Mouse (Mus musculus): Measurements from ENCODE around the gene Gramd1a.
A peak's percentile ranks its signal among the peaks of the same experiment; 100 is the strongest.

The Gramd1a gene

GRCm38 (mm10) chr7:31155296-31156033 is at the start of gene Gramd1a:
Gramd1a (minus strand) TSS chr7:31155896.
- peak; percentile 17 for DNase-seq (ENCODE audit: low read depth, low spot score)

GRCm38 (mm10) chr7:31195591-31196307 is 40.1 kb upstream of the Gramd1a start:
- no peak for DNase-seq (ENCODE audit: low read depth, low spot score)

DNA sequence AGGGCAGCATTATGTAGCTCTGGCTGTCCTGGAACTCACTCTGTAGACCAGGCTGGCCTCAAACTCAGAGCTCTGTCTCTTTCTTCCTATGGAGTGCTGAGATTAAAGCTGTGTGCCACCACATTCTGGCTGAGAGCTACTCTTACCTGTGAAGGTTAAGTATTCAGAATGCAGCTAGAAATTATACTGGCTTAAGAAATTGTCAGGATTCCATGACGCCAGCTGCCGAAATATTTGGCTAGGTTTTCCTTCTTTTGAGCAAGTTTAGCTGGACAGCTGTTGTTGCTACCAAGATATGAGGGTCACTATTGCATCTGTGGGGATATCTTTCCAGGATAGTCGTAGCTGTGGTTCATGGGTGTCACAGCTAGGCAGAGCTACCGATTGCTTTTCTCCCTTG is 29.0 kb upstream of the Gramd1a start:
- no peak for DNase-seq (ENCODE audit: low read depth, low spot score)

DNA sequence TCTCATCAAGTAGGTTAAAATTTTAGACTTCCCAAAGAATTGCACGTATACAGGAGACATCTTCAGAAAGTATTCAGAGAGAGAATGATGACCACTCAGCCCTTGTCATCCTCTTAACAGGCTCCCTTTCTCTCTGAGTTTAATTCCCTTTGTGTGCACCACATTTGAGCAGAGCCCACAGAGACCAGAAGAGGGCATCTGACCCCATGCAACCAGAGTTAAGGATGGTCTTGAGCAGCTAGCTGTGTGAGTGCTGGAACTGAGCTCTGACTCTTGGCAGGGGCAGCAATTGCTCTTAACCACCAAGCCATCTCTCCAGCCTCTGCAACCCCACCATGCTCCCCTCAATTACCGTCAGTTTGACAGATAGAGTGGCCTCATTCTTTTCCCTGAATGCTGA is 27.2 kb upstream of the Gramd1a start:
- peak; percentile 13 for DNase-seq (ENCODE audit: low read depth, low spot score)

- peak; percentile 72 for DNase-seq (ENCODE audit: low read depth, low spot score)
Measured at GRCm38 (mm10) chr7:31176886-31177763, 21.4 kb upstream of the Gramd1a start.

DNA sequence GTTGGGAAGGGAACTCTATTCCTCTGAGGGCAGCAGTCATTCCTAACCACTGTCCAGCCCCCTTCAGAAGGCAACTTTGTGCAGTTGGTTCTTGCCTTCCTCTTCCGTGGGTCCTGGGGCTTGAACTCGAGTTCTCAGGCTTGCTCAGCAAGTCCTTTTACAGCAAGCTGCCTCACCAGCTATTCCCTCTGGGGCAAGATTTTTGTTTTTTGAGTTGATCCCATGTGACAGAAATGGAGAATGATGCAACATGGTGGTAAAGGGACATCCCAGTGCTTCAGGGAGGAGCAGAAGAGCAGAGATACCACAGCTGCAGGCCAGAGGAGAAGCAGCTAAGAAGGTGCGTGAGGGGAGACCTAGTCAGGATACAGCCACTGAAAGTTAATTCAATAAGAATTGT is 19.4 kb upstream of the Gramd1a start:
- peak; percentile 15 for DNase-seq (ENCODE audit: low read depth, low spot score)

- DNase-seq (ENCODE audit: low read depth, low spot score) = no peak
Measured at GRCm38 (mm10) chr7:31174466-31174865, 18.8 kb upstream of the Gramd1a start.

- peak; percentile 63 for DNase-seq (ENCODE audit: low read depth, low spot score)
Measured at GRCm38 (mm10) chr7:31172238-31172637, 16.5 kb upstream of the Gramd1a start.

DNA sequence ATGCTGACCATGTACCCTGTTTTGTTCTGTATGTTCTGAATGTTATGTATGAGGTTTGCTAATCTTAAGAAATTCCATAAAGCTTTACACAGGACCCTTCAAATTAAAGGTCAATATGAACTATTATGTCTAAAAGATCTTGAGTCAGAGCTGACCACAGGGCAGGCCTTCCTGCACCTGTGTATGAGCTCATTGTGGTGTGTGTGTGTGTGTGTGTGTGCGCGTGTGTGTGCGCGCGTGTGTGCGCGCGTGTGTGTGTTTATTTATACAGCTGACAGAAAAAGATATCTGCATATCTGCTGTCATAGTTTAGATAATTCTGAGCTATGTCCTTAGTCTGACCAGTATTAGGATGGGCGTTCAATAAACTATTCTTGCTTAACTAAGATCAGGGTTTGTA is 14.8 kb upstream of the Gramd1a start:
- no peak for DNase-seq (ENCODE audit: low read depth, low spot score)

- no peak for DNase-seq (ENCODE audit: low read depth, low spot score)
Measured at GRCm38 (mm10) chr7:31168412-31168811, 12.7 kb upstream of the Gramd1a start.

GRCm38 (mm10) chr7:31164748-31165147 is 9.1 kb upstream of the Gramd1a start:
- no peak for DNase-seq (ENCODE audit: low read depth, low spot score)

GRCm38 (mm10) chr7:31163666-31164577 is 8.2 kb upstream of the Gramd1a start:
- DNase-seq (ENCODE audit: low read depth, low spot score) = no peak

GRCm38 (mm10) chr7:31162324-31162723 is 6.6 kb upstream of the Gramd1a start:
- no peak for DNase-seq (ENCODE audit: low read depth, low spot score)

DNA sequence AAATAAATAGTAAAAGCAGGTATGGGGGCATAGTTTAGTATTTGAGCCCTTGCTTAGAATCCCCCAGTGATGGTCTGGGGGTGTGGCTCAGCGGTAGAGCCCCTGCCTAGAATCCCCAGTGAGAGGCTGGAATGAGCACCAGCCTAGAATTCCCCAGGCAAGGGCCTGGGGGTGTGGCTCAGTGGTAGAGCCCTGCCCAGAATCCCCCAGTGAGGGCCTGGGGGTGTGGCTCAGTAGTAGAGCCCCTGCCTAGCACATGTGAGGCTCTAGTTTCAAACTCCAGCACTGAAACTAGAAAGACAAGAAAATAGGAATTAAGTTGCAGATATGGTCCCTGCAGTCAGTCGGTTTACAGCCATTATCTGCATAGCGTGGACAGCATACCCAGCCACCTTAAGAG is 6.1 kb upstream of the Gramd1a start:
- no peak for DNase-seq (ENCODE audit: low read depth, low spot score)

DNA sequence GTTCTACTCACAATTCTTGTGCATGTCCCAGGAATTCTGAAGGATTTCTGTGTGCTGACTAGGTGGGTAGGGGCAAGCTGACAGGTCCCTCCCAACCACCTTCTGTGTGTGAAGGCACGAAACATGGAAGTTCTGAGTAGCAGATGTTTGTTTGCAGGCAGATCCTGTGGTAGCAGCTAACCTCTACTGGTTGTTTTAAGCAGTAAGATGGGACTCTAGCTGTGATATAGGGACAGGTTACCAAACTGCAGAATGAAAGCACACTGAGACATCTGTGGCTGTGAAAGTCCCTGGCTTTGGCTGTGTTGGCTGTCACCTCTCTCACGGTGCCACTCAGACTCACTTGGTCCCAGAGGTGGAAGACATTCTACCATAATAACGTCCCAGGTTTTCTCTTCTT is 5.5 kb upstream of the Gramd1a start:
- DNase-seq (ENCODE audit: low read depth, low spot score) = no peak

DNA sequence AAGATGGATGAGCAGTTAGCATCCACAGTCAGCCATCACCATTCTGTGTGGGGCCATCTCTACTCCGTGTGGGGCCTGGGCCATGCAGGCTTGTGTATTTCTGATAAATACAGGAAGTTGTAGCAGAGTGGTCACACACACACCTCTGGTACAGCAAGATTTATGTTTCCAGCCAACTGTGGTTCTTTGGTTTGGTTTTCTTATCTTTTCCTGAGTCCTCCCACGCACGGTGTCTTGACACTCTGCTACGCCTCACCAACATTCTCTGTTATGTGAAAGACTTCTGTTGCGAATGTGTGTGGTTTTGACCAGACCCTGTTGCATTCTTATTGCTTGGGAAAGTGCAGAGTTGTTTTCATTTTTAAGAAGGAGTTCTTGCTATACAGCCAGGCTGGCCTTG is 5.1 kb upstream of the Gramd1a start:
- peak; percentile 7 for DNase-seq (ENCODE audit: low read depth, low spot score)

DNA sequence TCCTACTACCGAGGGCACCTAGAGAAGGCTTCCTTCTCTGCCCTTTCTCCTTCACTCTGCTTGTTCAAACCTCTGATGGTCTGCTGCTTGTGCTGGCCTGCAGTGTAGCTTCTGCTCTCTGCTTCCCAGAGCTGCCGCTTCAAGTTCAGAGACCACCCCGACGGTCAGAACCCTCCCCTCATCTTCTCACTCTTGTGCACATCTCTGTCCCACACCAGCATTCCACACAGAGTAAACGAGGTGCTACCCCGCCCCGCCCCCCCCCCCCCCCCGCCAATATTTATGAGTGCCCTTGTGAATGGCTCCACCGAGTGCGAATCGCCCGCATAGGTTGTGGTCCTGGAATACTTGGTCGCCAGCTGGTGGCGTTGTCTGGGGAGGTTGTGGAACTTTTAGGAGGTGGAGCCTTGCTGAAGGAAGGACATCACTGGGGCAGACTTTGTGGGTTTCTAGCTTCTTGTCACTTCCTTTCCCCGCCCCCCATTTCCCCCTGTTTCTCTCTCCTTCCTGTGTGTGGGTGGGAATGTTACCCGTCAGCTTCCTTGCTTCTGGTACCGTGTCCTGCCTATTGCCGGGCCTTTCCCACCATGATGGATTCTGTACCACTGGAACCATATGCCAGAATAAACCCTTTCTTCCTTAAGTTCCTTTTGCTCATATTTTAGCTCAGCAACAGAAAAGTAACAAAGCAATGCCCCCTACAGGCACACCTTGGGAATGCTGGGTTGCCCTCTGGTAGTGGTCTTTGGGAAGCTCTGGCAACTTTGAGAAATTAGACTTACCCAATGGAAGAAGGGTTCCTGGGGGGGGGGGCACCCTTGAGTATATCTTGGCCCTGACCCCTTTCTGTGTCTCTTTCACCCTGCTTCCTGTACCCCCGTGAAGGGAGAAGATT is 585 bp upstream of the Gramd1a start:
- DNase-seq (ENCODE audit: low read depth, low spot score) = peak; percentile 24

- DNase-seq (ENCODE audit: low read depth, low spot score) = no peak
Measured at GRCm38 (mm10) chr7:31153536-31154320, 2.0 kb downstream of the Gramd1a start.
